Comparison of ENCODE assay signal across 15 mouse cellular contexts in the genomic region with DNA sequence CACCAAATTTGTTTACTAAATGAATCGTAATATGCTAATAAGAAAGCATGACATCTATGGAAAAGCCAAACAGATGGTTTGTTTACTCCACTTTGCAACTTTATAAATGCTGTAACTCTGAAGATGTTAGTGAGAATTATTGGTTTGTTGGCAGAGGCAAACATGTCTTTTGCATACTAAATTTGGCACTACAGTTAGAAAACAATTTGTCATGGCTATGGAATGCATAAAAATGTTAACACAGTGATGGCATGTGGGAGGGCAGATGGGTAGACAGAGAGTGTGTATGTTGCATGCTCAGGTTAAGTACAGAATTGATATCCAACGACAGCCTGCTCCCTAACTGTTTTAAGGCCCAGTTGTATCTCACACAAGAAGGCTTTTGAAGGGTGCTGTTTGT.
"Had no signal": no experiment of that assay in that cellular context is flagged by ENCODE, and none has a peak within 500 bp of the region (broad histone marks: within the 10 kb centered on the region; RNA-seq: fewer than 3 reads in every experiment).

No protein-coding gene starts in this region.

- H3K27me3 ChIP-seq: limb, embryonic 15.5 days; liver, embryonic 12.5 days; megakaryocyte, embryonic 14.5 days had no signal

- H3K9me3 ChIP-seq: limb, embryonic 15.5 days; liver, embryonic 12.5 days; midbrain, embryonic 12.5 days had no signal

- DNase-seq: kidney, adult 9 months; kidney, postnatal 36 days; layer of hippocampus, adult 9-11 months; layer of hippocampus, postnatal 36 days; lung, embryonic 14.5 days; lung, postnatal 10 days; right cerebral cortex, postnatal 14 days; thymus, adult 2 months; thymus, postnatal 36 days had no signal

- H3K4me1 ChIP-seq: liver, embryonic 12.5 days; megakaryocyte, embryonic 14.5 days had no signal

- H3K27ac ChIP-seq: kidney, postnatal 0 days; limb, embryonic 15.5 days; liver, embryonic 12.5 days; macrophage; midbrain, embryonic 12.5 days had no signal

- H3K4me2 ChIP-seq: limb, embryonic 15.5 days; liver, embryonic 12.5 days; lung, embryonic 14.5 days; midbrain, embryonic 12.5 days had no signal

- H3K9ac ChIP-seq: limb, embryonic 15.5 days; liver, embryonic 12.5 days; lung, embryonic 14.5 days; midbrain, embryonic 12.5 days had no signal

- H3K4me3 ChIP-seq: limb, embryonic 15.5 days; liver, embryonic 12.5 days; megakaryocyte, embryonic 14.5 days; midbrain, embryonic 12.5 days had no signal

- H3K36me3 ChIP-seq: limb, embryonic 15.5 days; liver, embryonic 12.5 days; midbrain, embryonic 12.5 days had no signal

- ATAC-seq: liver, embryonic 12.5 days had no signal
